Mouse (Mus musculus): ENCODE measurements around the gene Aup1. TPM values are rescaled to one million over a fixed set of nuclear protein-coding genes. Genes with fewer than 3 reads are reported as not detected.

Aup1 gene
- polyA plus RNA-seq, 1 experiment = 166 TPM

- peak overlapping the region; percentile 51 for H3K4me3 ChIP-seq (ENCODE audit: insufficient read depth, poor library complexity, severe bottlenecking)
- peak overlapping the region; percentile 90 for H3ac ChIP-seq (ENCODE audit: control insufficient read depth, insufficient read length, low read depth)
- H3K79me3 ChIP-seq (ENCODE audit: low read depth) = no peaks in the 10 kb centered on the region
- no peaks in the 10 kb centered on the region for H3K27me3 ChIP-seq (ENCODE audit: control insufficient read depth, insufficient read depth, insufficient read length)
- no peaks in the 10 kb centered on the region for H3K79me2 ChIP-seq (ENCODE audit: control insufficient read depth, insufficient read depth)
- no peaks in the 10 kb centered on the region for H3K36me3 ChIP-seq (ENCODE audit: control insufficient read depth, insufficient read depth)
- peak; percentile 62 for TF ChIP-seq CTCF (IDR thresholded peaks at IDR 0.05; ENCODE audit: control insufficient read depth, insufficient read depth, insufficient read length)
- TF ChIP-seq FOSL1 (IDR thresholded peaks at IDR 0.05; ENCODE audit: insufficient read depth, low read length, poor library complexity, severe bottlenecking) = no peak
- no peak for TF ChIP-seq CEBPB (IDR thresholded peaks at IDR 0.05; ENCODE audit: low read depth)
These were observed 47.6 kb downstream of the Aup1 start for GRCm38 (mm10) chr6:83101688-83102556.

- Histone ChIP-seq H3K4me3 (ENCODE audit: insufficient read depth, poor library complexity, severe bottlenecking) (no peak overlapping the region), H3K79me3 (ENCODE audit: low read depth) (peaks cover under 1% of the 10 kb centered on the region), H3K27me3 (ENCODE audit: control insufficient read depth, insufficient read depth, insufficient read length) (no peaks in the 10 kb centered on the region)
These were observed 48.9 kb downstream of the Aup1 start for GRCm38 (mm10) chr6:83103130-83103650.

GRCm38 (mm10) chr6:83104158-83104557, 49.8 kb downstream of the Aup1 start:
- Histone ChIP-seq H3K27me3 (ENCODE audit: control insufficient read depth, insufficient read depth, insufficient read length) (no peaks in the 10 kb centered on the region), H3ac (ENCODE audit: control insufficient read depth, insufficient read length, low read depth) (no peak overlapping the region), H3K79me3 (ENCODE audit: low read depth) (peaks cover 3% of the 10 kb centered on the region), H3K36me3 (ENCODE audit: control insufficient read depth, insufficient read depth) (peaks cover 4% of the 10 kb centered on the region), H3K4me3 (ENCODE audit: insufficient read depth, poor library complexity, severe bottlenecking) (no peak overlapping the region), H3K79me2 (ENCODE audit: control insufficient read depth, insufficient read depth) (peaks cover 14% of the 10 kb centered on the region)
- TF ChIP-seq MYOG (IDR thresholded peaks at IDR 0.05; ENCODE audit: control insufficient read depth, extremely low read depth, insufficient read length) (no peak), USF1 (IDR thresholded peaks at IDR 0.05; ENCODE audit: low read depth) (no peak), MYOD1 (IDR thresholded peaks at IDR 0.05; ENCODE audit: control insufficient read depth, insufficient read length, low read depth) (no peak), MAX (IDR thresholded peaks at IDR 0.05) (no peak), CEBPB (IDR thresholded peaks at IDR 0.05; ENCODE audit: low read depth) (no peak), FOSL1 (IDR thresholded peaks at IDR 0.05; ENCODE audit: insufficient read depth, low read length, poor library complexity, severe bottlenecking) (no peak), CTCF (IDR thresholded peaks at IDR 0.05; ENCODE audit: control insufficient read depth, insufficient read depth, insufficient read length) (no peak)

More at GRCm38 (mm10) chr6:83103130-83103650, 48.9 kb downstream of the Aup1 start:
- Histone ChIP-seq H3K36me3 (ENCODE audit: control insufficient read depth, insufficient read depth) (peaks cover 4% of the 10 kb centered on the region), H3ac (ENCODE audit: control insufficient read depth, insufficient read length, low read depth) (no peak overlapping the region), H3K79me2 (ENCODE audit: control insufficient read depth, insufficient read depth) (peaks cover 4% of the 10 kb centered on the region)
- TF ChIP-seq FOSL1 (IDR thresholded peaks at IDR 0.05; ENCODE audit: insufficient read depth, low read length, poor library complexity, severe bottlenecking) = no peak
- no peak for TF ChIP-seq MYOD1 (IDR thresholded peaks at IDR 0.05; ENCODE audit: control insufficient read depth, insufficient read length, low read depth)
- no peak for TF ChIP-seq CEBPB (IDR thresholded peaks at IDR 0.05; ENCODE audit: low read depth)
- TF ChIP-seq MAX (IDR thresholded peaks at IDR 0.05) = no peak
- no peak for TF ChIP-seq CTCF (IDR thresholded peaks at IDR 0.05; ENCODE audit: control insufficient read depth, insufficient read depth, insufficient read length)
- no peak for TF ChIP-seq USF1 (IDR thresholded peaks at IDR 0.05; ENCODE audit: low read depth)
- no peak for TF ChIP-seq MYOG (IDR thresholded peaks at IDR 0.05; ENCODE audit: control insufficient read depth, extremely low read depth, insufficient read length)

Small RNA genes within 50 kb of the gene (microRNA-seq; reads per million reads assigned to microRNA genes)
- gene Mir3470a (ENCODE audit: borderline microRNAs expressed) (not detected), gene Mir7040 (ENCODE audit: borderline microRNAs expressed) (0.76 reads per million, percentile 16 among the genes with 10 or more reads in this experiment)

Other genes starting within 250 kb of the Aup1 start
- 0.23 TPM for gene Sema4f, start 114.8 kb upstream of the Aup1 start, polyA plus RNA-seq (2012; fragmentation: generic; extraction: Trizol)
- gene M1ap, start 107.6 kb upstream of the Aup1 start, polyA plus RNA-seq (2012; fragmentation: generic; extraction: Trizol) = 2.4 TPM
- 80.8 TPM for gene Dok1, start 21.1 kb upstream of the Aup1 start, polyA plus RNA-seq (2012; fragmentation: generic; extraction: Trizol)
- 23.0 TPM for gene Loxl3, start 20.3 kb upstream of the Aup1 start, polyA plus RNA-seq (2012; fragmentation: generic; extraction: Trizol)
- 119 TPM for gene Htra2, start 752 bp downstream of the Aup1 start, polyA plus RNA-seq (2012; fragmentation: generic; extraction: Trizol)
- gene Dqx1, start 3.3 kb downstream of the Aup1 start, polyA plus RNA-seq (2012; fragmentation: generic; extraction: Trizol) = 0.15 TPM
- 0.19 TPM for gene Tlx2, start 15.8 kb downstream of the Aup1 start, polyA plus RNA-seq (2012; fragmentation: generic; extraction: Trizol)
- gene Pcgf1, start 23.3 kb downstream of the Aup1 start, polyA plus RNA-seq (2012; fragmentation: generic; extraction: Trizol) = 9.5 TPM
- gene Lbx2, start 31.8 kb downstream of the Aup1 start, polyA plus RNA-seq (2012; fragmentation: generic; extraction: Trizol) = 0.11 TPM
- 0.75 TPM for gene Ccdc142, start 47.1 kb downstream of the Aup1 start, polyA plus RNA-seq (2012; fragmentation: generic; extraction: Trizol)
- gene Gm42688, start 47.1 kb downstream of the Aup1 start, polyA plus RNA-seq (2012; fragmentation: generic; extraction: Trizol) = 0.98 TPM
- 145 TPM for gene Mrpl53, start 54.5 kb downstream of the Aup1 start, polyA plus RNA-seq (2012; fragmentation: generic; extraction: Trizol)
- 32.5 TPM for gene Mogs, start 61.0 kb downstream of the Aup1 start, polyA plus RNA-seq (2012; fragmentation: generic; extraction: Trizol)
- gene Wbp1, start 67.0 kb downstream of the Aup1 start, polyA plus RNA-seq (2012; fragmentation: generic; extraction: Trizol) = 82.4 TPM
- gene Ino80b, start 70.9 kb downstream of the Aup1 start, polyA plus RNA-seq (2012; fragmentation: generic; extraction: Trizol) = 33.6 TPM
- 42.1 TPM for gene Rtkn, start 80.9 kb downstream of the Aup1 start, polyA plus RNA-seq (2012; fragmentation: generic; extraction: Trizol)
- 9.5 TPM for gene Wdr54, start 101.9 kb downstream of the Aup1 start, polyA plus RNA-seq (2012; fragmentation: generic; extraction: Trizol)
- gene 1700003E16Rik, start 101.9 kb downstream of the Aup1 start, polyA plus RNA-seq (2012; fragmentation: generic; extraction: Trizol) = 1.1 TPM
- 83.0 TPM for gene Dctn1, start 111.4 kb downstream of the Aup1 start, polyA plus RNA-seq (2012; fragmentation: generic; extraction: Trizol)
- 0.04 TPM for gene Slc4a5, start 165.3 kb downstream of the Aup1 start, polyA plus RNA-seq (2012; fragmentation: generic; extraction: Trizol)

Measured in C2C12 (cell line).